Mouse (Mus musculus) heart, postnatal 36 days (tissue): ENCODE measurements at regions not wholly inside any gene's neighbourhood (a gene's known extent, or its start where the extent isn't known, plus 50 kb on each side); places are given as distances from the start of the nearest gene placed in this dataset.

Experiments used
- DNase-seq, 2 experiments: peaks; one replicate each; pipeline ENCODE4 v3.0.0; 2021 to 2022
- intact Hi-C: fragments of 180-260 bp; cut with DNase I; formaldehyde crosslinking; loops from one replicate; pipeline ENCODE4 v1.15.1; 2025

- DNase-seq, result peak in 1 of 2 experiments; percentile 11
- intact Hi-C loops, result no loop called here
Measured at GRCm38 (mm10) chr7:130016015-130016874, 424.6 kb downstream of the Wdr11 start.

GRCm38 (mm10) chr7:130018891-130019290, 427.2 kb downstream of the Wdr11 start:
- no peak for DNase-seq
- intact Hi-C loops, result no loop called here

- no peak for DNase-seq
- intact Hi-C loops, result no loop called here
Measured at GRCm38 (mm10) chr7:130028945-130029344, 437.3 kb downstream of the Wdr11 start.

GRCm38 (mm10) chr7:130030711-130031110, 439.0 kb downstream of the Wdr11 start:
- intact Hi-C loops, result no loop called here

GRCm38 (mm10) chr7:130036235-130036634, 444.6 kb downstream of the Wdr11 start:
- intact Hi-C loops, result no loop called here
- no peak for DNase-seq

More at GRCm38 (mm10) chr7:130030711-130031110, 439.0 kb downstream of the Wdr11 start:
- DNase-seq, result no peak

- intact Hi-C loops, result no loop called here
- DNase-seq, result peak in 1 of 2 experiments; percentile 22
Measured at GRCm38 (mm10) chr7:130036845-130037572, 445.3 kb downstream of the Wdr11 start.

- DNase-seq, result peak; percentile 9 to 14
- intact Hi-C loops, result no loop called here
Measured at GRCm38 (mm10) chr7:130037573-130037925, 445.9 kb downstream of the Wdr11 start.

GRCm38 (mm10) chr7:130040596-130040995, 448.9 kb downstream of the Wdr11 start:
- DNase-seq, result no peak
- intact Hi-C loops, result no loop called here

- DNase-seq, result no peak
- intact Hi-C loops, result no loop called here
Measured at GRCm38 (mm10) chr7:130041402-130041965, 449.8 kb downstream of the Wdr11 start.

GRCm38 (mm10) chr7:130042296-130042910, 450.7 kb downstream of the Wdr11 start:
- DNase-seq, result no peak
- intact Hi-C loops, result no loop called here

- intact Hi-C loops, result no loop called here
- DNase-seq, result no peak
Measured at GRCm38 (mm10) chr7:130043397-130044234, 452.0 kb downstream of the Wdr11 start.

GRCm38 (mm10) chr7:130044235-130044553, 452.5 kb downstream of the Wdr11 start:
- no peak for DNase-seq
- intact Hi-C loops, result no loop called here

- DNase-seq, result no peak
- intact Hi-C loops, result no loop called here
Measured at GRCm38 (mm10) chr7:130044581-130044980, 452.9 kb downstream of the Wdr11 start.

- intact Hi-C loops, result no loop called here
- DNase-seq, result no peak
Measured at GRCm38 (mm10) chr7:130046086-130046485, 454.4 kb downstream of the Wdr11 start.

GRCm38 (mm10) chr7:130047293-130048034, 455.8 kb downstream of the Wdr11 start:
- intact Hi-C loops, result no loop called here

GRCm38 (mm10) chr7:130048106-130048772, 456.6 kb downstream of the Wdr11 start:
- DNase-seq, result no peak
- intact Hi-C loops, result no loop called here

More at GRCm38 (mm10) chr7:130047293-130048034, 455.8 kb downstream of the Wdr11 start:
- no peak for DNase-seq

GRCm38 (mm10) chr7:130049461-130049860, 457.8 kb downstream of the Wdr11 start:
- no peak for DNase-seq
- intact Hi-C loops, result no loop called here

- DNase-seq, result no peak
- intact Hi-C loops, result no loop called here
Measured at GRCm38 (mm10) chr7:130050120-130050519, 458.5 kb downstream of the Wdr11 start.

GRCm38 (mm10) chr7:130052376-130052775, 460.7 kb downstream of the Wdr11 start:
- no peak for DNase-seq
- intact Hi-C loops, result no loop called here
